In genomic region chr13:59386935-59387540, GRCm38 (mm10) we compare ENCODE assay signal across 21 mouse cellular contexts.
A peak's percentile ranks its signal among the peaks of the same experiment; 100 is the strongest.
DNase-seq lines count a peak whose midpoint lies in the region; ATAC-seq and TF ChIP-seq lines count a peak whose summit lies in the region.
"Had no signal": no experiment of that assay in that cellular context is flagged by ENCODE, and none has a peak within 500 bp of the region (broad histone marks: within the 10 kb centered on the region; RNA-seq: fewer than 3 reads in every experiment).

No protein-coding gene starts in this region.

- no peak for TF ChIP-seq CTCF in cerebellum, adult 2 months (IDR thresholded peaks at IDR 0.05; ENCODE audit: borderline replicate concordance, insufficient read depth, low read depth, low read length)

- H3K9me3 ChIP-seq in hindbrain, embryonic 15.5 days = no peaks in the 10 kb centered on the region
- H3K9me3 ChIP-seq in hindbrain, embryonic 11.5 days (ENCODE audit: control insufficient read depth, low read length) = no peaks in the 10 kb centered on the region
- H3K9me3 ChIP-seq: embryonic facial prominence, embryonic 15.5 days; liver, embryonic 13.5 days; stomach, embryonic 15.5 days had no signal

- ATAC-seq in hindbrain, embryonic 15.5 days (ENCODE audit: low FRiP score, low read depth) = peak; percentile 70
- no peak for ATAC-seq in hindbrain, embryonic 11.5 days (ENCODE audit: low FRiP score)
- ATAC-seq in frontal cortex, adult (ENCODE audit: low TSS enrichment) = no peak
- ATAC-seq: activated CD4-positive, CD25-positive, alpha-beta regulatory T cell, adult 4 months; inflammation-experienced regulatory T-cells, adult 6 months had no signal

- DNase-seq in cerebellum, postnatal 10 days = peak; percentile 47 to 70
- no peak for DNase-seq in cerebellum, adult 2 months
- no peak for DNase-seq in hindbrain, embryonic 11.5 days (ENCODE audit: low spot score)
- DNase-seq in retina, postnatal 1 day = peak; percentile 34
- DNase-seq in retina, embryonic 14.5 days (ENCODE audit: low spot score) = no peak
- DNase-seq: adrenal gland, adult 8-10 months; cerebellum, adult 18-20 months; gastrocnemius, postnatal 14 days; kidney, adult 18-20 months; kidney, postnatal 4 days; liver, embryonic 13.5 days; lung, adult 2 months; lung, postnatal 14 days; thymus, adult 18-20 months; thymus, postnatal 36 days had no signal

- H3K9ac ChIP-seq in hindbrain, embryonic 15.5 days = no peak overlapping the region
- H3K9ac ChIP-seq in hindbrain, embryonic 11.5 days (ENCODE audit: low read depth, low read length) = no peak overlapping the region
- H3K9ac ChIP-seq: embryonic facial prominence, embryonic 15.5 days; liver, embryonic 13.5 days; stomach, embryonic 15.5 days had no signal

- no peak overlapping the region for H3K4me2 ChIP-seq in hindbrain, embryonic 15.5 days
- no peak overlapping the region for H3K4me2 ChIP-seq in hindbrain, embryonic 11.5 days (replicated peaks; ENCODE audit: low read depth, low read length)
- H3K4me2 ChIP-seq: embryonic facial prominence, embryonic 15.5 days; liver, embryonic 13.5 days; stomach, embryonic 15.5 days had no signal

- H3K4me3 ChIP-seq in cerebellum, adult 2 months (replicated peaks; ENCODE audit: insufficient read depth, low read depth, low read length) = no peak overlapping the region
- no peak overlapping the region for H3K4me3 ChIP-seq in hindbrain, embryonic 15.5 days
- no peak overlapping the region for H3K4me3 ChIP-seq in hindbrain, embryonic 11.5 days (ENCODE audit: low read depth, low read length)
- H3K4me3 ChIP-seq: embryonic facial prominence, embryonic 15.5 days; liver, embryonic 13.5 days; stomach, embryonic 15.5 days had no signal

- H3K27me3 ChIP-seq in cerebellum, adult 2 months (ENCODE audit: control insufficient read depth, insufficient read depth, low read length) = no peaks in the 10 kb centered on the region
- H3K27me3 ChIP-seq in hindbrain, embryonic 15.5 days = no peaks in the 10 kb centered on the region
- H3K27me3 ChIP-seq in hindbrain, embryonic 11.5 days (ENCODE audit: control insufficient read depth, insufficient read depth, low read length) = no peaks in the 10 kb centered on the region
- H3K27me3 ChIP-seq: embryonic facial prominence, embryonic 15.5 days; liver, embryonic 13.5 days; stomach, embryonic 15.5 days had no signal

- no peak overlapping the region for H3K27ac ChIP-seq in cerebellum, adult 2 months (ENCODE audit: insufficient read depth, low read length)
- H3K27ac ChIP-seq in hindbrain, embryonic 15.5 days (replicated peaks) = peak overlapping the region; percentile 65; the same call in 1 of the 2 replicates
- H3K27ac ChIP-seq in hindbrain, embryonic 11.5 days (ENCODE audit: low read depth, low read length) = no peak overlapping the region
- H3K27ac ChIP-seq: embryonic facial prominence, embryonic 15.5 days; liver, embryonic 13.5 days; stomach, embryonic 15.5 days had no signal

- peaks cover 6% of the 10 kb centered on the region; the same call in 1 of the 2 replicates for H3K4me1 ChIP-seq in cerebellum, adult 2 months (ENCODE audit: control insufficient read depth, insufficient read depth, low read length)
- peaks cover 19% of the 10 kb centered on the region for H3K4me1 ChIP-seq in hindbrain, embryonic 15.5 days (replicated peaks)
- H3K4me1 ChIP-seq in hindbrain, embryonic 11.5 days (replicated peaks; ENCODE audit: control insufficient read depth, insufficient read depth, low read length) = no peaks in the 10 kb centered on the region
- H3K4me1 ChIP-seq: embryonic facial prominence, embryonic 15.5 days; liver, embryonic 13.5 days; stomach, embryonic 15.5 days had no signal

- no peak for TF ChIP-seq POLR2A in cerebellum, adult 2 months (IDR thresholded peaks at IDR 0.05; ENCODE audit: borderline replicate concordance, insufficient read depth, low read length)

- WGBS in cerebellum, adult 2 months = 50% methylated on average over 7 of the region's 7 CpGs
- whole genome bisulfite sequencing in hindbrain, embryonic 15.5 days = 66% methylated on average over 7 of the region's 7 CpGs
- WGBS in hindbrain, embryonic 11.5 days = 69% methylated on average over 7 of the region's 7 CpGs

- H3K36me3 ChIP-seq in hindbrain, embryonic 15.5 days = no peaks in the 10 kb centered on the region
- no peaks in the 10 kb centered on the region for H3K36me3 ChIP-seq in hindbrain, embryonic 11.5 days (ENCODE audit: control insufficient read depth, insufficient read depth, low read length)
- H3K36me3 ChIP-seq: embryonic facial prominence, embryonic 15.5 days; liver, embryonic 13.5 days; stomach, embryonic 15.5 days had no signal

Comparison
In these comparisons a context has a peak if more than half of its experiments do, and no peak if none do; other contexts are left out.
1. DNase-seq: peak in cerebellum, postnatal 10 days (2 of 2) and retina, postnatal 1 day (single experiment); none in cerebellum, adult 2 months (0 of 2), hindbrain, embryonic 11.5 days (single experiment) and retina, embryonic 14.5 days (single experiment).